Mouse (Mus musculus): ENCODE measurements around the gene Brinp2. TPM values are rescaled to one million over a fixed set of nuclear protein-coding genes. Genes with fewer than 3 reads are reported as not detected.

Gene Brinp2
- polyA plus RNA-seq (2021; fragmentation: Nextera tagmentation): 31.7 and 39.0 TPM in 2 replicates
- long read RNA-seq, experiment 1, full-length matches to known transcripts: 279 of 383 reads
- long read RNA-seq, experiment 1, partial matches to known transcripts: 64 of 383 reads
- long read RNA-seq, experiment 1, other reads (novel, unspliced or antisense): 40 of 383 reads
- long read RNA-seq, experiment 2, full-length matches to known transcripts: 23 of 59 reads
- long read RNA-seq, experiment 2, partial matches to known transcripts: 8 of 59 reads
- long read RNA-seq, experiment 2, other reads (novel, unspliced or antisense): 28 of 59 reads

DNA sequence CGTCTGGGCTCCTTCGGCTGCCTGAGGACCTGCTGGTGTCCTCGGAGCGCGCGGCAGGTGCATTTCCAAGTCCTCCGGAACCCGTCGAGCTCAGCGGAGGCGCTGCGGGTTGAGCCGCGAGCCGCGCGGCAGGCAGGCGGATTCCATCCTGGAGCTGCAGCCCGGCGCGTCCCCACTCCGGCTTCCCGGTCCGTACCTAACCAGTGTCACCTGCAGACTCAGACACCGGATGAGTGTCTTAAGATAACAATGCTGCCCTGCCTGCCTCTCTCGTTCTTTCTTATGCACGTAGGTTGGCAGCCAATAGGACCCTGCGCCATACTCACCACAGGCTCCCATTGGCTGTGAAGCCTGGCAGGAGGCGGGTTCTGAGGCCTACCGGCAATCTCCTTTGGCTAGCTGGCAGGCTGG lies at the start of gene Brinp2:
Gene Brinp2, minus strand, starts transcription at position 276 of the 411 bp plus-strand sequence.

DNA sequence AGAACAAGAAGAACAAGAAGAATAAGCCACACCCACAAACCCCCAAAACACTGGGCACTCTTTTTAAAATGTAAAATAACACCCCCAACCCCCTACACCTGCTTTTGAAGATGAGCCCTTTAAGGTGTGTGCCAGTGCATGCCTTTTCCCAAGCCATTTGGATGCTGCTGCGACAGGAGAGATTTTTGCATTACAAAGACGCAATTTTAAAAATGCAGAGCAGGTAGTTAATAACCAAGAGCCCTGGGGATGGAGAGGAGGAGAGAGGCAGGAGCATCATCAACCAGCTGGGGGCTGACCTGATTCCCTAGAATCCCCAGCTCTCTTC lies 5.8 kb upstream of the Brinp2 start, which contains the start of gene Astn1:
Gene Astn1, plus strand, starts transcription at position 310 of the 328 bp plus-strand sequence.

Other genes starting within 250 kb of the Brinp2 start
- 39.0 and 39.4 TPM in 2 replicates for gene Astn1, start 5.9 kb upstream of the Brinp2 start, polyA plus RNA-seq (2021; fragmentation: Nextera tagmentation)

Data from left cerebral cortex, adult 6 months (tissue).